Mouse (Mus musculus) megakaryocyte, embryonic 14.5 days (primary cell): Measurements from ENCODE around the gene Znrd1.

Experiments used
- FLI1 ChIP-seq: IDR thresholded peaks from 2 replicates; pipeline ENCODE4 v1.6.1; 2012; ENCODE audit warnings: low read length, inconsistent platforms, mixed read lengths
- GATA1 ChIP-seq: IDR thresholded peaks from 3 replicates; pipeline ENCODE4 v1.6.1; 2012; ENCODE audit warnings: mixed read lengths, low read length, inconsistent platforms, borderline replicate concordance

GRCm38 (mm10) chr17:36929236-36929932 is 29.0 kb downstream of the Znrd1 start:
- TF ChIP-seq FLI1 (no peak), GATA1 (no peak)
